Mouse (Mus musculus) C2C12 (cell line): ENCODE measurements at regions not wholly inside any gene's neighbourhood (a gene's known extent, or its start where the extent isn't known, plus 50 kb on each side); places are given as distances from the start of the nearest gene placed in this dataset.

Source experiments
- H3K27me3 ChIP-seq: one replicate; pipeline ENCODE4 v1.6.1; 2011; ENCODE audit not compliant: control insufficient read depth, insufficient read depth, insufficient read length
- H3K36me3 ChIP-seq: one replicate; pipeline ENCODE4 v1.6.1; 2011; ENCODE audit not compliant: control insufficient read depth, insufficient read depth
- H3K4me3 ChIP-seq: one replicate; pipeline ENCODE4 v1.5.1; 2011; ENCODE audit warnings: mild to moderate bottlenecking, control low read depth; ENCODE audit not compliant: poor library complexity, insufficient read depth, severe bottlenecking
- H3K79me2 ChIP-seq: one replicate; pipeline ENCODE4 v1.6.1; 2011; ENCODE audit not compliant: control insufficient read depth, insufficient read depth
- H3K79me3 ChIP-seq: one replicate; pipeline ENCODE4 v1.6.1; 2011; ENCODE audit warnings: low read depth, control low read depth
- H3ac ChIP-seq: one replicate; pipeline ENCODE3; 2011; ENCODE audit warnings: low read depth; ENCODE audit not compliant: control insufficient read depth, insufficient read length
- CEBPB ChIP-seq: IDR thresholded peaks from one replicate; pipeline ENCODE4 v1.6.1; 2011; ENCODE audit warnings: low read depth, mild to moderate bottlenecking, control low read depth, moderate library complexity
- CTCF ChIP-seq: IDR thresholded peaks from one replicate; pipeline ENCODE4 v1.5.1; 2011; ENCODE audit not compliant: control insufficient read depth, insufficient read depth, insufficient read length
- FOSL1 ChIP-seq: IDR thresholded peaks from one replicate; pipeline ENCODE4 v1.8.0; 2011; ENCODE audit warnings: mild to moderate bottlenecking, low read length; ENCODE audit not compliant: poor library complexity, insufficient read depth, severe bottlenecking
- MAX ChIP-seq: IDR thresholded peaks from one replicate; pipeline ENCODE4 v1.6.1; 2011; ENCODE audit warnings: mild to moderate bottlenecking, control low read depth
- MYOD1 ChIP-seq: IDR thresholded peaks from one replicate; pipeline ENCODE4 v1.6.1; 2011; ENCODE audit warnings: low read depth; ENCODE audit not compliant: control insufficient read depth, insufficient read length
- MYOG ChIP-seq: IDR thresholded peaks from one replicate; pipeline ENCODE4 v1.6.1; 2011; ENCODE audit not compliant: control insufficient read depth, insufficient read length; ENCODE audit errors: extremely low read depth
- USF1 ChIP-seq: IDR thresholded peaks from one replicate; pipeline ENCODE4 v1.6.1; 2011; ENCODE audit warnings: low read depth, mild to moderate bottlenecking, control low read depth, moderate library complexity

GRCm38 (mm10) chr16:95896126-95896525 lies 94.6 kb downstream of the Psmg1 start:
- Histone ChIP-seq H3K79me3 (no peaks in the 10 kb centered on the region), H3K79me2 (no peaks in the 10 kb centered on the region), H3K27me3 (no peaks in the 10 kb centered on the region), H3K4me3 (no peak overlapping the region), H3ac (no peak overlapping the region), H3K36me3 (no peaks in the 10 kb centered on the region)
- TF ChIP-seq MAX: no peak
- no peak for TF ChIP-seq USF1
- no peak for TF ChIP-seq MYOG
- TF ChIP-seq CEBPB: no peak
- TF ChIP-seq CTCF: no peak
- no peak for TF ChIP-seq FOSL1
- no peak for TF ChIP-seq MYOD1

- H3K4me3 ChIP-seq: no peak overlapping the region
- no peaks in the 10 kb centered on the region for H3K79me3 ChIP-seq
- no peaks in the 10 kb centered on the region for H3K36me3 ChIP-seq
- H3K79me2 ChIP-seq: no peaks in the 10 kb centered on the region
- no peaks in the 10 kb centered on the region for H3K27me3 ChIP-seq
- TF ChIP-seq MYOG (no peak), CEBPB (no peak), MYOD1 (no peak), CTCF (no peak), USF1 (no peak), FOSL1 (no peak), MAX (no peak)
- no peak overlapping the region for H3ac ChIP-seq
These were observed 97.0 kb downstream of the Psmg1 start for GRCm38 (mm10) chr16:95893534-95894290.

- Histone ChIP-seq H3K36me3 (no peaks in the 10 kb centered on the region), H3ac (no peak overlapping the region), H3K79me2 (no peaks in the 10 kb centered on the region), H3K27me3 (no peaks in the 10 kb centered on the region), H3K79me3 (no peaks in the 10 kb centered on the region), H3K4me3 (no peak overlapping the region)
- TF ChIP-seq CEBPB: no peak
These were observed 98.4 kb downstream of the Psmg1 start for GRCm38 (mm10) chr16:95892356-95892755.

- no peak overlapping the region for H3K4me3 ChIP-seq
- no peak for TF ChIP-seq MYOD1
- no peak for TF ChIP-seq MAX
- TF ChIP-seq FOSL1: no peak
- TF ChIP-seq USF1: no peak
- no peak for TF ChIP-seq MYOG
- no peak for TF ChIP-seq CTCF
- TF ChIP-seq CEBPB: no peak
- no peaks in the 10 kb centered on the region for H3K79me3 ChIP-seq
- no peaks in the 10 kb centered on the region for H3K27me3 ChIP-seq
- no peaks in the 10 kb centered on the region for H3K79me2 ChIP-seq
- no peaks in the 10 kb centered on the region for H3K36me3 ChIP-seq
- H3ac ChIP-seq: no peak overlapping the region
These were observed 104.6 kb downstream of the Psmg1 start for GRCm38 (mm10) chr16:95886131-95886530.

- Histone ChIP-seq H3K79me2 (no peaks in the 10 kb centered on the region), H3K36me3 (no peaks in the 10 kb centered on the region), H3K4me3 (no peak overlapping the region), H3K79me3 (no peaks in the 10 kb centered on the region), H3ac (no peak overlapping the region), H3K27me3 (no peaks in the 10 kb centered on the region)
- no peak for TF ChIP-seq CTCF
- no peak for TF ChIP-seq USF1
- TF ChIP-seq CEBPB: no peak
- TF ChIP-seq MAX: no peak
- no peak for TF ChIP-seq FOSL1
- no peak for TF ChIP-seq MYOD1
- TF ChIP-seq MYOG: no peak
These were observed 117.5 kb downstream of the Psmg1 start for GRCm38 (mm10) chr16:95873297-95873696.

- no peaks in the 10 kb centered on the region for H3K27me3 ChIP-seq
- TF ChIP-seq USF1 (no peak), MAX (no peak), MYOD1 (no peak), CEBPB (no peak), MYOG (no peak), CTCF (no peak), FOSL1 (no peak)
- H3K79me3 ChIP-seq: no peaks in the 10 kb centered on the region
- no peaks in the 10 kb centered on the region for H3K36me3 ChIP-seq
- no peak overlapping the region for H3K4me3 ChIP-seq
- no peak overlapping the region for H3ac ChIP-seq
- H3K79me2 ChIP-seq: no peaks in the 10 kb centered on the region
These were observed 118.3 kb downstream of the Psmg1 start for GRCm38 (mm10) chr16:95872436-95872835.
